Mouse (Mus musculus) hindbrain, embryonic 15.5 days (tissue): ENCODE results near the gene Gm28230. TPM values are rescaled to one million over a fixed set of nuclear protein-coding genes. Genes with fewer than 3 reads are reported as not detected.

ENCODE experiments used
- ATAC-seq: fragments of 200-750 bp; cut with Nextera tagmentation; 2 replicates; pipeline ENCODE4 v1.8.0; 2017; ENCODE audit warnings: low read depth, moderate number of reproducible peaks, moderate TSS enrichment; ENCODE audit not compliant: low FRiP score
- H3K27ac ChIP-seq: fragments of 300-500 bp; sonication (generic); replicated peaks from 2 replicates; pipeline ENCODE4 v1.5.1; 2015; ENCODE audit warnings: mild to moderate bottlenecking, inconsistent platforms
- H3K27me3 ChIP-seq: fragments of 300-500 bp; sonication (generic); 2 replicates; pipeline ENCODE4 v1.6.1; 2015; ENCODE audit warnings: control low read depth, inconsistent platforms
- H3K36me3 ChIP-seq: fragments of 300-500 bp; sonication (generic); 2 replicates; pipeline ENCODE4 v1.6.1; 2015; ENCODE audit warnings: control low read depth, inconsistent platforms
- H3K4me1 ChIP-seq: fragments of 300-500 bp; sonication (generic); replicated peaks from 2 replicates; pipeline ENCODE4 v1.6.1; 2015; ENCODE audit warnings: control low read depth, inconsistent platforms
- H3K4me2 ChIP-seq: fragments of 300-500 bp; sonication (generic); 2 replicates; pipeline ENCODE4 v1.6.1; 2015; ENCODE audit warnings: moderate library complexity, mild to moderate bottlenecking, inconsistent platforms
- H3K4me3 ChIP-seq: fragments of 300-500 bp; sonication (generic); 2 replicates; pipeline ENCODE4 v1.5.1; 2015; ENCODE audit warnings: mild to moderate bottlenecking, inconsistent platforms
- H3K9ac ChIP-seq: fragments of 300-500 bp; sonication (generic); 2 replicates; pipeline ENCODE4 v1.6.1; 2015; ENCODE audit warnings: inconsistent platforms
- H3K9me3 ChIP-seq: fragments of 300-500 bp; sonication (generic); 2 replicates; pipeline ENCODE4 v1.6.1; 2016; ENCODE audit warnings: control low read depth, inconsistent platforms
- WGBS: fragments of 180-500 bp; shearing (Covaris S2); methylation state at CpG from one replicate; pipeline ENCODE4 v1.1.7; 2015; 5-methylcytosine and 5-hydroxymethylcytosine counted together
- polyA plus RNA-seq: library from polyadenylated mRNA; unstranded; fragments of >200 nt; fragmentation: Nextera tagmentation; extraction: Ambion mirVana; gene quantifications from 2 replicates; pipeline ENCODE4 v1.2.1, GENCODE M21; 2015

The Gm28230 gene
- polyA plus RNA-seq, 1 experiment from 2014 or later: 1.6 TPM

DNA sequence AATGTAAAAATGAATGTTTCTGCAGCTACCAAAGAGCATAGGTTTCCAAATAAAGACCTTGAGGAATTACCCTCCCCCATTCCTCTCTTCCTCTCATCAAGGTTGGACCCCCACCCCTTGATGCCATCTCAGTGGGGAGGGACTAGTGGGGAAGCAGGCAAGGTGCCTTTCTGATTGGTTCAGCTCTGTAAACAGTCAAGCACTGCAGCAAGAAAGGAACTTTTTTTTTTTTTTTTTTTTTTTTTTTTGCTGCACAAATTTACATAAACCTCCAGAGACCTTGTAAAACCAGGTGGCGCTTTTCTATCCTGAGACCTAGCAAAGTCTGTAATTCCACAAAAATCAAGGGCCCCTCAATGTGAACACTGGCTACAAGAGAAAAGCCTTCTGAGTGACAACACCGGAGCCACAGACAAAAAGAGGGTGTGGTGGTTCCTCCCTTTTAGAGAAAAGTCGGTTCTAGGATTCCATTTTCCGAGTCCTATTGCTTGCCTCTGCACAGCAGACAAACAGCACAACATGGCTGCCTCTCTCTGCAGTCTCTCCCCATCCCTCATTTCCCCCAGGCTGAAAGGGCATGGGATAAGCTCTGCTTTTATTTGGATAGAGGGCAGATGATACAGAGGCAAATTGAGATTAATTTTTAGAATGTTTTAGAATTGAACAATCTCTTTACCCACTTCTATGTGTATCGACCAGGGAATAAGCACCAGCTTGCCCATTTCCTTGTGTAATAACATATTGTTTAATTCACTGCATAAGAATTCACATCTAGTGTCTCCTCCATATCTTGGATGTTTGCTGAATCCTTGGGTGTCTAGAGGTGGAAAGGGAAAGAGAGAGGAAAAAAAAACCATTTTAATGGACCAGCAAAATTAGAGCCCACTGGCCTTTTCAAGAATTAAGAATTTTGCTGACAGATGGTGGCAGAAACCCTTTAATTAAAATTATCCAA lies 16.8 kb upstream of the Gm28230 start:
- H3K4me1 ChIP-seq: peaks cover 18% of the 10 kb centered on the region
- H3K27me3 ChIP-seq: peaks cover 77% of the 10 kb centered on the region
- no peak overlapping the region for H3K9ac ChIP-seq
- H3K36me3 ChIP-seq: no peaks in the 10 kb centered on the region
- H3K4me3 ChIP-seq: no peak overlapping the region
- no peak overlapping the region for H3K27ac ChIP-seq
- H3K4me2 ChIP-seq: no peak overlapping the region
- 4% methylated on average over 5 of the region's 5 CpGs for WGBS
- ATAC-seq: no peak
- H3K9me3 ChIP-seq: no peaks in the 10 kb centered on the region

DNA sequence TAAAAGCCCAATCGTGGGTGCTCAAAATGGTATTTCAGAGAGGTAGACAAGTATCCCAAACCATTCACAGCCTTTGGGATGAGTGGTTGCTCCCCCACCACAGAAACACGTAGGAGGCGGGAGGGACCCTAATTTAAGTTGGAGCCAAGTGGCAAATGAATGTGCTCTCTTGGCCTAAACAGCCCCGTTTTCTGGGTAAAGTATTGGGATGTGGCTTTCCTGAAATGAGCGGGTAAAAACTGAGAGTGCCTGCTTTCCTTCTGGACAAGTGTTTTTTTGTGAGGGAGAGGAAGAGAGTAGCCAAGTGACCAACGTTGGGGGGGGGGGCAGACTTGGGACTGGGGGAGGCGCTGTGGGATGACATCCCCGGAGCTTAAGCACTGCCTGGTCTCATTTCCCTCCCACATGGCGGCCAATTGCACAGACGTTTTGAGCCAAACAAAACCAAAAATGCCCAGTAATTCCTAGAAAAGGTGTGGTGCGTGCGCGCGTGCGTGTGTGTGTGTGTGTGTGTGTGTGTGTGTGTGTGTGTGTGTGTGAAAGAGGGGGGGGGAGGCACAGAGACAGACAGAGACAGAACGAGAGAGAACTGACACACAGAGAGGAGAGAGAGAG lies 15.5 kb upstream of the Gm28230 start:
- H3K36me3 ChIP-seq: no peaks in the 10 kb centered on the region
- peaks cover 12% of the 10 kb centered on the region for H3K4me1 ChIP-seq
- H3K4me2 ChIP-seq: 0 out of 2 replicates have a peak overlapping the region, but pooled peaks have one; percentile 11
- ATAC-seq: no peak
- H3K9ac ChIP-seq: no peak overlapping the region
- H3K9me3 ChIP-seq: no peaks in the 10 kb centered on the region
- H3K27me3 ChIP-seq: peaks cover 79% of the 10 kb centered on the region
- 0 out of 2 replicates have a peak overlapping the region, but pooled peaks have one; percentile 4 for H3K4me3 ChIP-seq
- 2% methylated on average over 16 of the region's 16 CpGs for WGBS
- no peak overlapping the region for H3K27ac ChIP-seq

DNA sequence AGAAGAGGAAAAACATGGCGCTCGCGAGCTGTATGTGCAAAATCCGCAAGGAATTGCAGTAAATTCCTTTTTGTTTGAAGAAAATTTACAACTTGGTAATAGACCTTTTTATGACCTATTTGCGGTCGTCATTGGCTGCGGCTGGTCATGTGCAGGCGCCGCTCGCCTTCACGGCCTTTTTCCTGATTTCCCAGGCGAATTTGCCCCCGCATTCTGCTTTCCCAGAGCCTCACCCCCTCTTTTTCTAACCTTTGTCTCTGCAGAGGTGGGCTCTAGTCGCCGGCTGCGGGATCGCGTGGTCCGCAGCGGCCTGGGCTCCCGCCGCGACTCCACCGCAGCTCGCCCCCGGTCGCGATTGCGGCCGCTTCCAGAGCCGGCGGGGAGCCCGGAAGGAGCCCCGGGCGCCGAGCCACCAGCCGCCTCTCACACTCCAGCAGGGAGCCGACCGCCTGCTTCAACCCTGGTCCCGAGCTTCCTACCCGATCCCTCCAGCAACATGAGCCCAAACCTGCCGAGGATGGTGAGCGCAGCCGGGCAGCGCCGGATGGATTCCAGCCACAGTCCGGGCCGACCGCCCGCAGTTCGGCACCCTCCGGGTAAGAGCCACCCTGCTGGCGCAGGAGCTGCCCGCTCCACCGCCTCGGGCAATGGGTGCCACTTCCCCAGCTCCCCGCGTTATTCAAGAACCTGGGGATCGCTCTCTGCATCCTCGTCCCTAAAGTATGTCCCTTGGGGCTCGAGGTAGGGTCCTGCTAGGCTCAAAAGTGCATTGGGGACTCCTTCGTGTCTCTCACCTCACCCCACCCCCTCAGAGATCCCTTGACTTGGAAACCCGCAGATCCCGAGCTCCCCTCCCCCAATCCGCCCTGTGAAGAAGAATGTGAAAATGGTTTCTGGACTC lies 14.6 kb upstream of the Gm28230 start, which contains the start of the genes Hoxd3 and Hoxd4:
TSS of gene Hoxd3 (plus strand) at position 207 of the 901 bp plus-strand sequence.
TSS of gene Hoxd4 (plus strand) at position 209 of the 901 bp plus-strand sequence.
- H3K9ac ChIP-seq: peak within 1 kb of the TSS; percentile 3; the same call in 1 of the 2 replicates
- WGBS: under 1% methylated on average over 65 of the region's 65 CpGs
- peak within 1 kb of the TSS; percentile 73 for H3K27ac ChIP-seq
- ATAC-seq: no peak; the same call in 1 of the 2 replicates
- peak within 1 kb of the TSS; percentile 44 for H3K4me2 ChIP-seq
- peaks cover 12% of the 10 kb centered on the region for H3K4me1 ChIP-seq
- H3K9me3 ChIP-seq: no peaks in the 10 kb centered on the region
- peaks cover 81% of the 10 kb centered on the region for H3K27me3 ChIP-seq
- no peaks in the 10 kb centered on the region for H3K36me3 ChIP-seq
- peak within 1 kb of the TSS; percentile 34 for H3K4me3 ChIP-seq

DNA sequence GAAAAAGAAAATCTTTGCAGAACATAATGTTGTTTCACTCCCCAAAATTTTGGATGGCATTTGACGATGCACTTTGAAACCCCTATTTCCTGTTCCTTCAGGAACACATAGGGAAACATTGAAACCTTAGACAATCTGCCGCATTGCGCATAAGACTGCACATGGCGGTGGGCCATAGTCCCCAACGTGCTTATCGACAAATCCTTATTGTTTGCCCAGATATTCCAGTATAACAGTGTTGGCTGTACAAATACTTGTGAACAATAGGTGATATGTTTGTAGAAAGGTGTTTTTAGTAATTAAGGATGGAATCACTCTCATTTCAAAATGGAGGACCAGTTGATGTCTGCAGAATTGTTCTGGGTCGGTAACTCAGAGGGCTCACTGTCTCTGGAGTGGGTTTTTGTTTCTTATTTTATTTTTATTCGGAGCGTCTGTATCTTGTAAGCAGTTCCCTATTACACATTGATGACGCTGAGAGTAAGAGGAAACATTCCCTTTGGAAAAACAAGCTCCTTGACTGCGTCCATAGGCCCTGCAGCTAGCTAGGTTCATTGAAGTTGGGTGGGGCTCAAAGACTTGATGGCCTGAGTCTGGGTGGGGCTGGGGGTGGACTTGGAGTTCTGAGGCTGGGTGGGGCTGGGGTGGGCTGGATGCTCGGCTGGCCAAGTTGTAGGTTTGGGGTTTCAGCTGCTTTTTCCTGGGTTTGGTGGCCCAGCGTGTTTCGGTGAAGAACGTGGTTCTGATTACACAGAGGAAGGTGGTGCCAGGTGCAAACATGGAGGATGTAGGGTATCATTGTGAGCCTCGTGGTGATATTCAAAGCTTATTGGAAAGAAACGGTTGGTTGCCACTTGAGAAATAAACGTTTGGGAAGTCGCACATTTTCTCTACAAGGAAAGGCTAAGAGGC lies 13.0 kb upstream of the Gm28230 start:
- peaks cover 12% of the 10 kb centered on the region for H3K4me1 ChIP-seq
- H3K9ac ChIP-seq: no peak overlapping the region
- H3K4me2 ChIP-seq: no peak overlapping the region
- H3K36me3 ChIP-seq: no peaks in the 10 kb centered on the region
- H3K27me3 ChIP-seq: peaks cover 81% of the 10 kb centered on the region
- no peak overlapping the region; the same call in 1 of the 2 replicates for H3K27ac ChIP-seq
- 6% methylated on average over 19 of the region's 19 CpGs for WGBS
- no peaks in the 10 kb centered on the region for H3K9me3 ChIP-seq
- H3K4me3 ChIP-seq: peak overlapping the region; percentile 34
- no peak for ATAC-seq

DNA sequence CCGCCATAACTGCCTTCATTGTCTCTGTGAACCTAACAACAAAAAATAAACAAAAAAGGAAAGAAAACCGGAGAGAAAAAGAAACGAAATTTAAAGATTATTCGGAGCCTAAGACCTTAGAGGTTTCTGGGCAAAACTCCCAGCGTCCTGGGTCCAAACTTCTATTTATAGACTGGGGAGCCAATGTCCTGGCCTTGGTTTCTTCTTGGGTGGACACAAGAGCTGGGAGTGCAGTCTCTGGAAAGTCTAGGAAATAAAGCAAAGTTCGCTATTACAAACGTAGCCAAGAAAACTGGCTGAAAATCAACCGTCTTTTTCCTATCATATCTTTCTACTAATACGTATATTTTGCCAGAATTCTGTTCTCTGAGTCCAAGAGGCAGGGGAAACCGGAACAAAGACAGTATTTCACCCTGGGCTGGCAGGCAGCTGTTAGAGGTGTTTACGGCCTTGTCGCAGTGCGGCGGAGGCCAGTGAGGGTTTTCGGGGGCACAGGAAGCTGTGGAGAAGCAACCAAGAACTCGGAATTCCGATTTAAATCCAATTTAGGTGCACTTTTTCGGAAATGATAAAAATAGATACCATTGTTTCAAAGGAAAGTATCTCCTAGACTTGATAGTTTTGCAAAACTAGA lies 12.3 kb upstream of the Gm28230 start:
- no peaks in the 10 kb centered on the region for H3K9me3 ChIP-seq
- 6% methylated on average over 18 of the region's 18 CpGs for WGBS
- peaks cover 81% of the 10 kb centered on the region for H3K27me3 ChIP-seq
- H3K9ac ChIP-seq: no peak overlapping the region
- no peak for ATAC-seq
- H3K4me1 ChIP-seq: peaks cover 12% of the 10 kb centered on the region
- peak overlapping the region; percentile 34 for H3K4me3 ChIP-seq
- H3K27ac ChIP-seq: no peak overlapping the region; the same call in 1 of the 2 replicates
- peak overlapping the region; percentile 66; the same call in 1 of the 2 replicates for H3K4me2 ChIP-seq
- no peaks in the 10 kb centered on the region for H3K36me3 ChIP-seq

DNA sequence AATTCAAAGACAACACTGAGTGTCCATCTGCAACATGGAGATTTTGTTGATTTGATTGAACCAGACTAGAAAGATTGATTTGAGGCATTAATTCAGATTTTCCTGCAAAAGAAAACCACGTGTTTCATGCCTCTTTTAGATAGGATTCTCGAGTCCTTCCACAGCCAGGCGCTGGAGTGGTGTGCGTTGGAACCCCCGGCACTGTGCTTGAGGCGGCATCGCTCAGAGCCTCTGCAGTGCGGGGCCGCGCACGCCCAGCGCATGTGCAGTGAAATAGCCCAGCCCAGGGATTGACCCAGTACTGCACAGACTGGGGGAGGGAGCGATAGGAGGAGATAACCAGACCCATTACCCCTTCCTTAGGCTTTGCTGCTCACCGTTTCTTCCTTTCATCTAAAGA lies 11.6 kb upstream of the Gm28230 start:
- Histone ChIP-seq H3K9me3 (no peaks in the 10 kb centered on the region), H3K4me1 (peaks cover 12% of the 10 kb centered on the region), H3K27me3 (peaks cover 80% of the 10 kb centered on the region), H3K4me2 (peak overlapping the region; percentile 66), H3K4me3 (0 out of 2 replicates have a peak overlapping the region, but pooled peaks have one; percentile 34), H3K9ac (no peak overlapping the region), H3K36me3 (no peaks in the 10 kb centered on the region), H3K27ac (no peak overlapping the region)
- no peak; the same call in 1 of the 2 replicates for ATAC-seq
- under 1% methylated on average over 14 of the region's 14 CpGs for WGBS

DNA sequence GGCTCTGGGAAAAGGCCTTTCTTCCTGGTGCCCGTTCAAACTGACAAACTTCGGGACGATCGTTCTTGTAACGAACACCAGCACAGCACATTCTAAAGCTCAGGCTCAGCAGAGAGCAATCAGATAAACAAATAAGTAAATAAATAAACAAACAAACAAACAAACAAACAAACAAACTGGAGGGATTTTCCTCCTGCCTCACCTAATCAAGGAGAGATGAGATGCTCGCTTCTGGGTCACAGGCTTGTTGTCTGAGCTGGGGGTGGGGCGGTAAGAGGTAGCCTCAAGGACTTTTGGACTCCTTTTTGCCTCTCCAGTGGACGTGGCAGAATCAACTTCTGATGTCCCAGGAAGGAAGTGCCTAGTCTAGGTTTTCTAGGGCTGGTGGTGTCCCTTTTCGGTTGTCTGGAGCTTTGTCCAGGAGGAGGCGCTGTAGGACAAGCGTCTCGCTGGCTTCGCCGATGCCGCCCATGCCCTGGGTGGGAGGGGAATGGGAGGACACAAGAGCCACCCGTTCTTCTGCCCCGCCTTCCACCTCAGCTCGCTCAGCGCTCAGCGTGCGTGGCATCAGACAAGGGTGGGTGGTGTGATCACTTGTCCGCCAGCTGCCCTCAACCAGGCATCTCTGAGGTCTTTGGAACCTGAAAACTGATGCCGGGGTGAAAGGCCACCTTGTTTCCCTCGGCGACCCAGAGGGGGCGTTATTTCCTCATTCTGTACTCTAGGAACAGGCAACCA lies 10.9 kb upstream of the Gm28230 start:
- no peak overlapping the region for H3K27ac ChIP-seq
- peak overlapping the region; percentile 66 for H3K4me2 ChIP-seq
- H3K4me3 ChIP-seq: peak overlapping the region; percentile 37
- H3K9ac ChIP-seq: no peak overlapping the region
- H3K36me3 ChIP-seq: no peaks in the 10 kb centered on the region
- 3% methylated on average over 26 of the region's 26 CpGs for whole genome bisulfite sequencing
- peaks cover 78% of the 10 kb centered on the region for H3K27me3 ChIP-seq
- no peaks in the 10 kb centered on the region for H3K9me3 ChIP-seq
- H3K4me1 ChIP-seq: peaks cover 12% of the 10 kb centered on the region
- peak; percentile 76 for ATAC-seq

DNA sequence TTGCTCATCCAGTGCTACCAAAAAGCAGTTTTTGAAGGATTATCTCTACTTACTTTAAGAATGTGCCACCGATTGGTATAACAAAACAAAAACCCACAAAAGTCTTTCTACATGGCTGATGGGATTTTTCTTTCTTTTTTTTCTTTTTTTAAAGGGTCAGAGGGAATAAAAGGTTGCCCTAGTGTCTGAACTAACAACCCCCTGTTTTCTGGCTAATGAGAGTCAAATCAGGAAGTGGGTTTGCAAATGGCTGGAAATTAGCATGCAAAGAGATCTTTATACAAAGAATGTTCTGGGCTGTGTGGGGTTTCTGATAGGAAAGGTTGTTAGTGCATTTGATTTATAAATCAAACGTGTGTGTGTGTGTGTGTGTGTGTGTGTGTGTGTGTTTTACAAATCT lies 6.1 kb upstream of the Gm28230 start:
- Histone ChIP-seq H3K4me3 (no peak overlapping the region), H3K27me3 (peaks cover 84% of the 10 kb centered on the region), H3K4me1 (peaks cover 5% of the 10 kb centered on the region)

DNA sequence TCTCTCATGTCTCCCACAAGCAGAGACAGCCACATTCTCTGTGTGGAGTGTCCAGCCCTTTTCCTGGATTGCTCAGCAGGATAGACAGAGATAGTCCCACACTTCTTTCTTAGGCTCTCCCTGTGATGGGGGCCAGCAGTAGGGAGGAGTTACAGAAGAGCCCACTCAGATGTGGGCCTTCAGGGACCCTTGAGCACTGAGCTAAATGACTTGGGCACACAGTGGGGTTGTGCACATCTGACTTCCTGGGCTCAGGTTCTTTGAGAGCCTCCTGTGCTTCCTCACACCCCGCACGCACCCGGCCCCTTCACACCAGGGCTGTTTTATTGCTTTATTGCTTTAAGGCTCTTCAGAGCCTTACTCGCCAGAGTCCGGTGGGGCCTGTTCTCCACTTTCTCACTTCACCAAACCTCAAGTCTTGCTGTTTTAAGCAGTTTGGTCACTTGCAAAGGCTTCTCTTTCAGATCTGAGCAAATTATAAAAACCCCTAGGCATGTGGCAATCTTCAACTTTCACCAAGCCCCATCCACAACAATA lies 5.5 kb upstream of the Gm28230 start:
- 17% methylated on average over 5 of the region's 5 CpGs for WGBS
- peaks cover under 1% of the 10 kb centered on the region for H3K4me1 ChIP-seq
- H3K9ac ChIP-seq: no peak overlapping the region
- H3K27ac ChIP-seq: no peak overlapping the region
- H3K27me3 ChIP-seq: peaks cover 79% of the 10 kb centered on the region
- no peak overlapping the region for H3K4me3 ChIP-seq
- 0 out of 2 replicates have a peak overlapping the region, but pooled peaks have one; percentile 6 for H3K4me2 ChIP-seq
- H3K9me3 ChIP-seq: no peaks in the 10 kb centered on the region
- ATAC-seq: no peak
- no peaks in the 10 kb centered on the region for H3K36me3 ChIP-seq

More for the DNA sequence above, 6.1 kb upstream of the Gm28230 start:
- no peak overlapping the region for H3K27ac ChIP-seq
- no peaks in the 10 kb centered on the region for H3K36me3 ChIP-seq
- no peaks in the 10 kb centered on the region for H3K9me3 ChIP-seq
- ATAC-seq: no peak
- H3K9ac ChIP-seq: no peak overlapping the region
- no peak overlapping the region for H3K4me2 ChIP-seq
- 10% methylated on average over 2 of the region's 2 CpGs for WGBS
